Mouse (Mus musculus) testis, postnatal 14 days (tissue): Measurements from ENCODE around the gene Gm10486.
"Not testable (repeated sequence)": the region's sequence is repeated elsewhere in the genome, so short reads cannot be mapped to it uniquely, and the experiment has no call there.

Experiments used
- DNase-seq: peaks from one replicate; pipeline ENCODE4 v3.0.0; 2021; ENCODE audit warnings: low spot score

The Gm10486 gene

DNA sequence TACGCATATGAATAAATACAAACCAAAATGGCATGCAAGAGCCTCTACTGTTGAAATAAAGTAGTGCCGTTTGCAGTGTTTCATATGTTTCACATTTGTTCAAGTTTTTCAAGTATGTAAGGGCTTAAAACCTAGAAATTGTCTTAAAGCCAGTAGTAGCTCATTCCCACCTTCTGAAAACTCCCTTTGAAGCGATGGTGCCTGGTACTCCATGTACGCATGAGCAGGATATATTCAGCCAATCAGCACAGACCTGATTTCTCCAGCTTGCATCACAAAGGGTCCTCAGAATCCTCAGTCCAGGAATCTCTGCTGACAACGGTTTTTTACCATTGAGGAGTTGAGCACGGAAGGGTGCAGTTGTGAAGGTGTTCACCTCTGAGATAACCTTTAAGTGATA is at the start of gene Gm10486:
TSS of gene Gm10486 (plus strand) at position 301 of the 400 bp plus-strand sequence.
- not testable (repeated sequence) for DNase-seq
